Comparison of ENCODE assay signal across 8 mouse cellular contexts in genomic region chr13:106936256-106937137, GRCm38 (mm10). TPM values are rescaled to one million over a fixed set of nuclear protein-coding genes. Genes with fewer than 3 reads are reported as not detected.
DNase-seq lines count a peak whose midpoint lies in the region; ATAC-seq lines count a peak whose summit lies in the region.

TSS of gene Ipo11 (minus strand) at chr13:106936958.

- no peaks in the 10 kb centered on the region for H3K4me1 ChIP-seq in hindbrain, embryonic 11.5 days (replicated peaks; ENCODE audit: control insufficient read depth, insufficient read depth, low read length)

- peak within 1 kb of the TSS; percentile 93 for H3K9ac ChIP-seq in hindbrain, embryonic 11.5 days (ENCODE audit: low read depth, low read length)

- H3K27me3 ChIP-seq in hindbrain, embryonic 11.5 days (ENCODE audit: control insufficient read depth, insufficient read depth, low read length), result no peaks in the 10 kb centered on the region

- DNase-seq in Muller cell, postnatal 12 days (ENCODE audit: inconsistent ontology term), result peak; percentile 95
- DNase-seq in cerebellum, adult 9-11 months, result peak; percentile 91
- DNase-seq in frontal cortex, adult 2 months (ENCODE audit: extremely low spot score in 1 of 2, low spot score in 1 of 2), result peak; percentile 87 to 94
- peak; percentile 98 for DNase-seq in hindbrain, embryonic 11.5 days (ENCODE audit: low spot score)
- peak; percentile 92 for DNase-seq in layer of hippocampus, postnatal 10 days (ENCODE audit: low spot score in 2 of 2)
- DNase-seq in lung, postnatal 10 days, result peak; percentile 95
- DNase-seq in ovary, postnatal 36 days (ENCODE audit: low spot score), result peak; percentile 85
- peak; percentile 87 for DNase-seq in thymus, postnatal 25 days

- peak; percentile 98 for ATAC-seq in hindbrain, embryonic 11.5 days (ENCODE audit: low FRiP score)

- H3K4me2 ChIP-seq in hindbrain, embryonic 11.5 days (replicated peaks; ENCODE audit: low read depth, low read length), result peak within 1 kb of the TSS; percentile 54

- H3K27ac ChIP-seq in hindbrain, embryonic 11.5 days (ENCODE audit: low read depth, low read length), result peak within 1 kb of the TSS; percentile 82

- under 1% methylated on average over 69 of the region's 84 CpGs for WGBS in hindbrain, embryonic 11.5 days

- no peaks in the 10 kb centered on the region for H3K9me3 ChIP-seq in hindbrain, embryonic 11.5 days (ENCODE audit: control insufficient read depth, low read length)

- no peaks in the 10 kb centered on the region for H3K36me3 ChIP-seq in hindbrain, embryonic 11.5 days (ENCODE audit: control insufficient read depth, insufficient read depth, low read length)

- H3K4me3 ChIP-seq in hindbrain, embryonic 11.5 days (ENCODE audit: low read depth, low read length), result peak within 1 kb of the TSS; percentile 96

RNA-seq across cellular contexts. Expression of gene Ipo11, which starts in this region (rescaled TPM):
- 44.8 and 48.6 TPM in 2 replicates for polyA plus RNA-seq in frontal cortex, adult 2 months (2012; rRNA removed)
- polyA plus RNA-seq in hindbrain, embryonic 11.5 days (2014; fragmentation: Nextera tagmentation; extraction: Ambion mirVana), result 69.5 and 81.1 TPM in 2 replicates
- total RNA-seq in layer of hippocampus, postnatal 10 days (2021), result 10 to 100 TPM; 67.8 to 70.3 TPM

Comparison
In these comparisons a context has a peak if more than half of its experiments do, and no peak if none do; other contexts are left out.
1. Peak in every context shown above with its lines: DNase-seq, ATAC-seq, H3K4me3 ChIP-seq and H3K27ac ChIP-seq.